Mouse (Mus musculus): Measurements from ENCODE around the gene Prdm11.

DNA sequence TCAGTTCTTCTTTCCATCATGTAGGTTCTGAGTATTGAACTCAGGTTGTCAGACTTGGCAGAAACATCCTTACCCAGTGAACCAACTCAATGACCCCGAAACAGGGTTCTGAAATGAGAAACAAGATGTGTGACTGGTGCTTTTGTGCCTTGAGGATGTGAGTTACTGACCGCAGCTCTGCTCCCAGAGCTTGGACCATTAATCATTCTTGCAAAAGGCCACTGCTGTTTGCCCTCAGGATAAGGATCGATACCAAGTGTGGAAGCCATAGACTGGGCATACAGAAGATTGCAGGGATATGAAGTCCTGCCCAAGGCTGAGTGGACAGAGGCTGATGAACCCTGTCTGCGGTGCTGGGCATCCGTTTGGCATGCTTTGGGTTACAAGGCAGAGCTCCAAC, 107.9 kb downstream of the Prdm11 start:
- TF ChIP-seq POLR2A (IDR thresholded peaks at IDR 0.05; ENCODE audit: low read depth, low read length) = no peak
- no peak for TF ChIP-seq CTCF (IDR thresholded peaks at IDR 0.05; ENCODE audit: borderline replicate concordance, insufficient read depth, low read length)
